Mouse (Mus musculus): Measurements from ENCODE around the gene Rbm34.

Rbm34 gene

DNA sequence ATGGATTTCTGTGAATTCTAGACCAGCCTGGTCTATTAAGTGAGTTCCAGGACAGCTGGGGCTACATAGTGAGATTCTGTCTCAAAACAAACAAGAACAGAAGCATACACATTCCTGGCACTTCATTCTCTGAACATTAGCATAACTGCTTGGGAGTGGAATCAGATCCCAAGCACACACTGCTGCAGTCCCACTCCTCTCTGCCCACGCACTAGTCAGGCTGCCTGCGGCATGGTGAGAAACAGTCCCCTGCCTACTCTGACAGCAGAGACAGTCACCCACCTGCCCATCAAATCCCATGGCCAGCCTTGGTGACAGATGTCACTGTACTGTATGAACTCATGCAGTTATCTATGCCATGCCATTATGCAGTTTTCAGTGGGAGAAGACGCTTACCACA, 9.4 kb downstream of the Rbm34 start:
- DNase-seq (ENCODE audit: low read depth, low spot score), result no peak

- DNase-seq (ENCODE audit: low read depth, low spot score), result no peak
These were observed 18.8 kb downstream of the Rbm34 start for GRCm38 (mm10) chr8:126951900-126952636.

DNA sequence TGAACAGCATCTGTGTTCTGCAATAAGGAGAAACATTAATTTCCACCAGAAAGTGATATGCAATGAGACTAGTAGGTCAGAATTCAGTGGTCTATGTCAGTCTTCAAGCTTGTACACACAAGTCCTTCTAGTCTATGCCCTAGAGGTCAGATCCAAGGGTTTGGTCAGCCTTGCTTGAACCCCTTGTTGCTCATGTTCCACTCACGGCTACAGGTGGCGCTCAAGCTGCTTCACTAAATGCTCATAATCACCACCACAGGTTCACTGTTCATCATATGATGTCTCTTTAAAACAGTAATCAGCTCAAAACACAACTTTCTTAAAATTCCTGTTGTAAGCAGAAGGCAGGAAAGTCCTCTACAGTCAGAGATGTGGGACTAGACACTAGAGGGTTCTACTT, 21.3 kb downstream of the Rbm34 start:
- DNase-seq (ENCODE audit: low read depth, low spot score), result no peak

- DNase-seq (ENCODE audit: low read depth, low spot score), result no peak
These were observed 24.4 kb downstream of the Rbm34 start for GRCm38 (mm10) chr8:126946444-126946843.

- peak; percentile 97 for DNase-seq (ENCODE audit: low read depth, low spot score)
These were observed 25.1 kb downstream of the Rbm34 start, which contains the start of gene Tomm20 for GRCm38 (mm10) chr8:126945730-126946163. Tomm20 (minus strand) TSS chr8:126945844.

DNA sequence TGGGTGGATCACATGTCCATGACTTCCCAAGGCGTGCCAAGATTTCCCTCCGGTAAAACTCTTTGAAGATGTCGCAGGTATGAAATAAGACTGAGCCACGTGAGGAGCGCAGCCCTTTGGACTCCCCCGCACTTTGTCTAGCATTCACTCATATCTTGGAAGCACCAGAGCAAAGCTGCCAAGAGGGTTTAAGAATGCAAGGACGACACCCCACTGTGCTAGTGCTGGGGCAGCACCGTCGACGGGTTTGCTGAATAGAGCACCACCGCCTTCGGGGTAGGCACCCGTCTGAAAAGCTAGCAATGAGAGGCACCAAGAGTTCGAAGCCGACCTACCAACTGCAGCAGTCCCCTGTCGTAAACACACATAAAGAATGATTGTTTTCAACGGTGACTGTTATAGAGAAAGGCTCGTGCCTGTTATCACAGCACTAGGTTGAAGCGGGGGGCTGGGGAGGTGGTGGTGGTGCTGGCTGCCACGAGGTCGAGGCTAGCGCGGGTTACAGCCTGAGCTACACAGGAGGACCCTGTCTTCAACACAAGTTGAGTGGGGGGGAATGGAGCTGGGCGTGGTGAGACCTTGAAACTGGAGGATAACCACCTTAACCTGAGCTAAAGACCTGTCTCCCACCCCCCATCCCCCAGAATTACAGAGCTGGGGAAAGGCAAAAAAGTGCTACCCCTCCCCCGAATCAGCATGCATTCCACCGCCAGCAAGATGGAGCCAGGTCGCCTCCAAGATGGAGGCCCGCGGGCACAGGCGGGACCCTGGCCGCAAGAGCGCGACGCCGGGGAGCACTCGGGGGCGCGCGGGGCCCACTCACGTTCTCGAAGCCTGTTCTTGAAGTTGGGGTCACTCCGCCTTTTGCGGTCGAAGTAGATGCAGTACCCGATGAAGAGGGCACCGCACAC, 25.8 kb downstream of the Rbm34 start:
- DNase-seq (ENCODE audit: low read depth, low spot score), result peak; percentile 52

- no peak for DNase-seq (ENCODE audit: low read depth, low spot score)
These were observed 27.3 kb downstream of the Rbm34 start for GRCm38 (mm10) chr8:126943565-126943964.

DNA sequence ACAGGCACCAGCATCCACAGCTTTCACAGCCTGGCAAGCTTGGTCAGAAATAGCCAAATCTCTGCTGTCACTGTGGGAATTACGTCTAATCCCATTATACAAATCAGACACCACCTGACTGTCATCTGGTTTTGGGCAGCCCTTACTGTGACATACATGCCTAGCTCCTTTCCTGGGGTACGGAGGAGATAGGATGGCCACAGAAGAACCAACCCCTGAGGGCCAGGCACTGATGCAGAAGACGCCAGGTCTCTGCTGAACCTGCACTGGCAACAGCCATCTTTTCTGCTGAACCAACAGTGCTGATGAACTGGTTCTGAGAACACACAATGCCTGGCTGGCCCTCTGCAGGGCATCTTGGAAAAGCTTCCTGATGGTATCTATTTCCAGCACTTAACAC, 33.5 kb downstream of the Rbm34 start:
- no peak for DNase-seq (ENCODE audit: low read depth, low spot score)

GRCm38 (mm10) chr8:126935932-126936331, 34.9 kb downstream of the Rbm34 start:
- no peak for DNase-seq (ENCODE audit: low read depth, low spot score)

DNA sequence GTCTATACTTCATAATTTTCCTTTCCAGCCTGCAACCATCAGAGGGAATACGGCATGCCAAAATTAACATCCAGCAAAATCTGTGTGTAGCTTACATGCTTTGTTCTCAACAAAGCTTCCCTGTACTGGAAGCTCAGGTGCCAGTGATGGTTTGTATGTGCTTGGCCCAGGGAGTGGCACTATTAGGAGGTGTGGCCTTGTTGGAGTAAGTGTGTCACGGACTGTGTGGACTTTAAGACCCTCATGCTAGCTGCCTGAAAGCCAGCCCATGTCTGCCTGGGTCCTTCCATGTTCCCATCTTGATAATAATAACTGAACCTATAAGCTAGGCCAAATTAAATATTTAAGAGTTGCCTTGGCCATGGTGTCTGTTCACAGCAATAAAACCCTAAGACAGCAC, 35.5 kb downstream of the Rbm34 start:
- no peak for DNase-seq (ENCODE audit: low read depth, low spot score)

GRCm38 (mm10) chr8:126932656-126933055, 38.2 kb downstream of the Rbm34 start:
- DNase-seq (ENCODE audit: low read depth, low spot score), result no peak

GRCm38 (mm10) chr8:126932249-126932648, 38.6 kb downstream of the Rbm34 start:
- no peak for DNase-seq (ENCODE audit: low read depth, low spot score)

GRCm38 (mm10) chr8:126931720-126932119, 39.2 kb downstream of the Rbm34 start:
- DNase-seq (ENCODE audit: low read depth, low spot score), result no peak

- DNase-seq (ENCODE audit: low read depth, low spot score), result peak; percentile 82
These were observed 41.2 kb downstream of the Rbm34 start for GRCm38 (mm10) chr8:126929607-126930161.

GRCm38 (mm10) chr8:126928755-126929505, 41.9 kb downstream of the Rbm34 start:
- DNase-seq (ENCODE audit: low read depth, low spot score), result no peak

GRCm38 (mm10) chr8:126928028-126928427, 42.8 kb downstream of the Rbm34 start:
- no peak for DNase-seq (ENCODE audit: low read depth, low spot score)

DNA sequence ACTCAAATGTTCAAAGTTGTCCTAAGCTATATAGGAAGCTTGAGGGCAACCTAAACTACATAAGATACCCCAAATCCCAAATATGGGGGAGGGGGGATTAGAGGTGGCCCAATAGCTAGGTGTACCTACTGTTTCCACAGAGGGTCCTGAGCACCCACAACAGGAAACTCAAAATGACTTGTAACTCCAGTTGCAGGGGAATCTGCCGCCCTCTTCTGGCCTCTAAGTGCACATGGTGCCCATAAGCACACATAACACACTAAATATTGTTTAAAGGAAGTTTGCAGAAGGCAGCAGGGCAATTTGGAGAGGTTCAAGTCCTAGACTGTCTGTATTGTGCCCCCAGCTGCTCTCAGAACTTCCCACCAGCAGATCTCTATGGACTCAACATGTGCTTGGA, 43.8 kb downstream of the Rbm34 start:
- DNase-seq (ENCODE audit: low read depth, low spot score), result no peak

- DNase-seq (ENCODE audit: low read depth, low spot score), result no peak
These were observed 47.9 kb downstream of the Rbm34 start for GRCm38 (mm10) chr8:126922981-126923380.

DNA sequence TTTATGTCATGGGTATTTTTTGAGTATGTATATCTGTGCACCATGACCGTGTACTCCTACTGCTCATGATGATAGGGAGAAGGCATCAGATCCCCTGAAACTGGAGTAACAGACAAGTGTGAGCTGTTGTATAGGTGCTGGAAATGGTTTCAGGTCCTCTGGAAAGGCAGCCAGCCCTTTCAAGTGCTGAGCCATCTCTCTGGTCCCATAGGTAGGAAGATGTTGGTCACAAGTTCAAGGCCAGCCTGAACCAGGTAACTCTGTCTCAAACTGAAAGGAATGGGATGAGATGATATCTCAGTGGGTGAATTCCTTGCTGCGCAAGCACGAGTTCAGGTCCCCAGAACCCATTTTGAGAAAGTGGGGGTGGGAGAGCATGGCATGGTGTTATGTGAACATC, 49.4 kb downstream of the Rbm34 start:
- no peak for DNase-seq (ENCODE audit: low read depth, low spot score)

DNA sequence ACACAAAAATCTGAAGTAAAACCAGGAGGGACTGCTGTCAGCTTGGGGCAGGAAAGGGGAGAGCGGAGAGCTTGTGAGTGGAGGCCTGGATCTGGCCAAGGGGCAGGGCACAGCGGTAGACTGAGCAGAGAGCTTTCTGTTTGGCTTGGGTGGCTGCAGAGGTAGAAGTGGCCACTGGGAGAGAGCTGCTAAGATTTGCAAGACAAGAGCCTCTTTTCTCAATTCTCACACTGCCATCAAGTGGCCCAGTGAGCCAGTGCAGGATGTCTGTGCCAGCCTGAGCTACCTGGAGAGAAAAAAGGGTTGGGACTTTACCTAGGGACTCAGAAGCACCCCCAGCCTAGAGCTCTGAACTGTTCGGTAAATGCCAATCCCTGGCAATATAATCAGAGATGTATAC, 50.0 kb downstream of the Rbm34 start:
- DNase-seq (ENCODE audit: low read depth, low spot score), result peak; percentile 76

GRCm38 (mm10) chr8:126920386-126920785, 50.5 kb downstream of the Rbm34 start:
- no peak for DNase-seq (ENCODE audit: low read depth, low spot score)

DNA sequence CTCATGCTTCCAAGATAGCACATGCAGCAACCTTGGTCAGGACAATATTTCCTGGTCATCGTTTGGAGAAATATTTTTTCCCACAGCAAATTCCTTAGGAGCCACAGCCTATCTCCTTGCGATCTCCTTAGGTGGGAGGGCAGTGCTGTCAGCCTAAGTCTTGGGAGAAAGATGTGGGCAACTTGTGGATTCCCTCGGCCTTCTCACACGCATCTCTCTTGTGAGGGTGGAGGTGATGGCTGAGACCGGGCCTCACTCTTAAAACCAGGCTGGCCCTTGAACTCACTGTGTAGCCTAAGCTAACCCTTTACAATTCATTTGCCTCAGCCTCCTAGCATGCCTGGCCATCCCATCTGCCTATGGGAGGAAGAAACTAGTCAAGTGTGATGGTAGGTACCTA, 51.2 kb downstream of the Rbm34 start:
- DNase-seq (ENCODE audit: low read depth, low spot score), result no peak
